Mouse (Mus musculus): ENCODE measurements at regions not wholly inside any gene's neighbourhood (a gene's known extent, or its start where the extent isn't known, plus 50 kb on each side); places are given as distances from the start of the nearest gene placed in this dataset.

GRCm38 (mm10) chr16:62681880-62682279 is 104.7 kb downstream of the Nsun3 start:
- DNase-seq = no peak

- DNase-seq = no peak
Observed at GRCm38 (mm10) chr16:62676815-62677214, 109.8 kb downstream of the Nsun3 start.

GRCm38 (mm10) chr16:62657383-62657782 is 129.2 kb downstream of the Nsun3 start:
- DNase-seq = no peak

GRCm38 (mm10) chr16:62654436-62654835 is 132.2 kb downstream of the Nsun3 start:
- no peak for DNase-seq

- DNase-seq = no peak
Observed at GRCm38 (mm10) chr16:62653817-62654216, 132.8 kb downstream of the Nsun3 start.

- no peak for DNase-seq
Observed at GRCm38 (mm10) chr16:62652769-62653465, 133.7 kb downstream of the Nsun3 start.

GRCm38 (mm10) chr16:62650856-62651255 is 135.8 kb downstream of the Nsun3 start:
- no peak for DNase-seq

GRCm38 (mm10) chr16:62648326-62648725 is 138.3 kb downstream of the Nsun3 start:
- DNase-seq = no peak

GRCm38 (mm10) chr16:62646113-62646512 is 140.5 kb downstream of the Nsun3 start:
- no peak for DNase-seq

- DNase-seq = no peak
Observed at GRCm38 (mm10) chr16:62642859-62643403, 143.7 kb downstream of the Nsun3 start.

GRCm38 (mm10) chr16:62623938-62624337 is 162.7 kb downstream of the Nsun3 start:
- no peak for DNase-seq

- DNase-seq = no peak
Observed at GRCm38 (mm10) chr16:62610873-62611272, 175.7 kb downstream of the Nsun3 start.

GRCm38 (mm10) chr16:62608617-62609016 is 178.0 kb downstream of the Nsun3 start:
- no peak for DNase-seq

- no peak for DNase-seq
Observed at GRCm38 (mm10) chr16:62605920-62606319, 180.7 kb downstream of the Nsun3 start.

- peak; percentile 6 for DNase-seq
Observed at GRCm38 (mm10) chr16:62562051-62562450, 224.6 kb downstream of the Nsun3 start.

- DNase-seq = no peak
Observed at GRCm38 (mm10) chr16:62543156-62543555, 243.5 kb downstream of the Nsun3 start.

GRCm38 (mm10) chr16:62537730-62538479 is 248.7 kb downstream of the Nsun3 start:
- DNase-seq = no peak

- DNase-seq = peak; percentile 3
Observed at GRCm38 (mm10) chr16:62509321-62509720, 277.3 kb downstream of the Nsun3 start.

GRCm38 (mm10) chr16:62506725-62507482 is 279.7 kb downstream of the Nsun3 start:
- DNase-seq = peak; percentile 3

- DNase-seq = no peak
Observed at GRCm38 (mm10) chr16:62500870-62501269, 285.7 kb downstream of the Nsun3 start.

GRCm38 (mm10) chr16:62500334-62500733 is 286.3 kb downstream of the Nsun3 start:
- no peak for DNase-seq

- DNase-seq = no peak
Observed at GRCm38 (mm10) chr16:62498761-62499160, 287.9 kb downstream of the Nsun3 start.

- DNase-seq = no peak
Observed at GRCm38 (mm10) chr16:62496697-62497096, 289.9 kb downstream of the Nsun3 start.
